Mouse (Mus musculus): ENCODE measurements around the gene Trappc3. TPM values are rescaled to one million over a fixed set of nuclear protein-coding genes. Genes with fewer than 3 reads are reported as not detected.

The Trappc3 gene
- 36.0 TPM for total RNA-seq (2023)

DNA sequence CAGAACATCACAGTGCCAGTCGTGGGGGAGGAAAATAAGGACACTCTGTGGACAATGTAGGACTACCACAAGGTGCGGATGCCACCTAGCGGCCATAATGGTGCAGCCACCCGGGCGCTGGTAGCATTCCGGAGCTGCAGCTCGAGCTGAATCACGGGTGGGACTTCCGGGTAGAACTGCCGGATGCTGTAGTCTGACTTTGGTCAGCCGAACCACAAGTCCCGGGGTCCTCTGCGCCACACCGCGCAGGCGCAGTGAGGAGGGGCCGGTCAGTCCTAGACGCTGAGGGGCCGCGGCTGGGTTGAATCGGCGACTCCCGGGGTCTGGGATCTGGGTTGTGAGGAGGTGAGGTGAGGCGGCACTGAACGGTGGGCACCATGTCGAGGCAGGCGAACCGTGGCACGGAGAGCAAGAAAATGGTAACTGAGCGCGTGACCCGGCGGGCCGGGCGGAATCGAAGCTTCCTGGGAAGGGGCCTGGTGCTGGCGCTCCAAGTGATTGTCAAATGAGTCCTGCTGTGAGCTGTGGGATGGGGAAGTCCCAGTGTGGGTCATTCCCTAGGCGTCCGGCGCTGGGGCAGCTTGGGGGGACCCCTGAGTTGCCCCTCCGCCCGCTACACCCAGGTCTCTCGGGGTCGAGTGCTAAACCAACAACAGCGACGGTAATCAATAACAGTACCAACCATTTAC lies at the start of gene Trappc3:
Gene Trappc3, plus strand, starts transcription at position 207 of the 689 bp plus-strand sequence.

GRCm38 (mm10) chr4:126256131-126256791 lies 5.9 kb upstream of the Trappc3 start, which contains the start of gene Map7d1:
Gene Map7d1 (minus strand): TSS chr4:126256343.

GRCm38 (mm10) chr4:126286492-126286891 lies 24.4 kb downstream of the Trappc3 start, which contains the start of gene Col8a2:
Gene Col8a2 (plus strand): TSS chr4:126286793.

GRCm38 (mm10) chr4:126321111-126321853 lies 59.2 kb downstream of the Trappc3 start, which contains the start of gene Adprhl2:
Gene Adprhl2 (minus strand): TSS chr4:126321703.

GRCm38 (mm10) chr4:126325281-126325861 lies 63.2 kb downstream of the Trappc3 start, which contains the start of gene Tekt2:
Gene Tekt2 (minus strand): TSS chr4:126325688.

Other genes with a start within 250 kb of the Trappc3 start
- gene Csf3r, start 237.8 kb upstream of the Trappc3 start, total RNA-seq (2023) = 4.3 TPM
- 50.0 TPM for gene Mrps15, start 215.4 kb upstream of the Trappc3 start, total RNA-seq (2023)
- gene Oscp1, start 203.8 kb upstream of the Trappc3 start, total RNA-seq (2023) = 0.56 TPM
- gene Lsm10, start 165.7 kb upstream of the Trappc3 start, total RNA-seq (2023) = 11.0 TPM
- 29.0 TPM for gene Stk40, start 158.4 kb upstream of the Trappc3 start, total RNA-seq (2023)
- 13.0 TPM for gene Eva1b, start 114.6 kb upstream of the Trappc3 start, total RNA-seq (2023)
- gene Sh3d21, start 98.8 kb upstream of the Trappc3 start, total RNA-seq (2023) = 1.3 TPM
- 708 TPM for gene Thrap3, start 59.6 kb upstream of the Trappc3 start, total RNA-seq (2023)
- 51.6 TPM for gene Map7d1, start 6.0 kb upstream of the Trappc3 start, total RNA-seq (2023)
- not detected for gene Col8a2, start 24.5 kb downstream of the Trappc3 start, total RNA-seq (2023)
- 31.7 TPM for gene Adprhl2, start 59.4 kb downstream of the Trappc3 start, total RNA-seq (2023)
- gene Tekt2, start 63.4 kb downstream of the Trappc3 start, total RNA-seq (2023) = not detected
- gene Ago3, start 167.2 kb downstream of the Trappc3 start, total RNA-seq (2023) = 39.1 TPM
- 37.7 TPM for gene Ago1, start 206.3 kb downstream of the Trappc3 start, total RNA-seq (2023)